Mouse (Mus musculus) bone marrow macrophage, adult 2 months (primary cell): ENCODE results near the gene Mrps36.
"Not testable (repeated sequence)": the region's sequence is repeated elsewhere in the genome, so short reads cannot be mapped to it uniquely, and the experiment has no call there.

Experiments used
- CTCF ChIP-seq: IDR thresholded peaks from 2 replicates; pipeline ENCODE4 v1.5.1; 2012; ENCODE audit warnings: low read depth, mild to moderate bottlenecking, low read length, moderate library complexity
- POLR2A ChIP-seq: IDR thresholded peaks from 2 replicates; pipeline ENCODE4 v1.6.1; 2012; ENCODE audit warnings: mild to moderate bottlenecking, low read depth, low read length, borderline replicate concordance

DNA sequence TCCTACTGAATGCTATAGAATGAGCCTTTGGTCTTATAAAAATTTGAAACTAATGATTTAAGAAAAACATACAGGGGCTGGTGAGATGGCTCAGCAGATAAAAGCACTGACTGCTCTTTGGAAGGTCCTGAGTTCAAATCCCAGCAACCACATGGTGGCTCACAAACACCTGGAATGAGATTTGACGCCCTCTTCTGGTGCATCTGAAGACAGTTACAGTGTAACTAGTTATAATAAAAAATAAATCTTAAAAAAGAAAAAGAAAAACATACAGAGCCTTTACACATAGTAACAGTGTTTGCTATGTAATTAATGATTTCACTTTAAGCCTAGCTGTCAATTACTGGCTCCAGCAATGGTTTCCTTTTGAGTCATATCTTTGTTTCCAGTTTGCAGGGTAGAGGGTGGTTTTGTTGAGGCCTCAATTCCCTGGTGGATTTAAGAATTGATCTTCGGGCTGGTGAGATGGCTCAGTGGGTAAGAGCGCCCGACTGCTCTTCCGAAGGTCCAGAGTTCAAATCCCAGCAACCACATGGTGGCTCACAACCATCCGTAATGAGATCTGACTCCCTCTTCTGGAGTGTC lies 12.9 kb downstream of the Mrps36 start:
- not testable (repeated sequence) for TF ChIP-seq CTCF, POLR2A
